ENCODE assay signal across 19 mouse cellular contexts in genomic region chr16:49836634-49837164, GRCm38 (mm10). TPM values are rescaled to one million over a fixed set of nuclear protein-coding genes. Genes with fewer than 3 reads are reported as not detected.
DNase-seq lines count a peak whose midpoint lies in the region; ATAC-seq and TF ChIP-seq lines count a peak whose summit lies in the region.
"Had no signal": no experiment of that assay in that cellular context is flagged by ENCODE, and none has a peak within 500 bp of the region (broad histone marks: within the 10 kb centered on the region; RNA-seq: fewer than 3 reads in every experiment).

No protein-coding gene starts in this region.

- H3K4me3 ChIP-seq in liver, embryonic 13.5 days (replicated peaks) = no peak overlapping the region
- H3K4me3 ChIP-seq in liver, embryonic 11.5 days (ENCODE audit: low read depth, low read length) = no peak overlapping the region
- no peak overlapping the region for H3K4me3 ChIP-seq in liver, postnatal 0 days (ENCODE audit: low read depth, low read length)
- H3K4me3 ChIP-seq in hindbrain, embryonic 10.5 days = no peak overlapping the region
- H3K4me3 ChIP-seq: forebrain, embryonic 12.5 days; heart, adult 2 months; heart, embryonic 15.5 days; limb, embryonic 12.5 days; lung, embryonic 15.5 days; midbrain, embryonic 10.5 days had no signal

- no peaks in the 10 kb centered on the region for H3K27me3 ChIP-seq in liver, embryonic 13.5 days
- H3K27me3 ChIP-seq in liver, embryonic 11.5 days (replicated peaks; ENCODE audit: control insufficient read depth, insufficient read depth, low read length) = no peaks in the 10 kb centered on the region
- H3K27me3 ChIP-seq in liver, postnatal 0 days (ENCODE audit: insufficient read depth, low read length) = no peaks in the 10 kb centered on the region
- no peaks in the 10 kb centered on the region for H3K27me3 ChIP-seq in hindbrain, embryonic 10.5 days (ENCODE audit: insufficient read depth, poor library complexity, severe bottlenecking)
- H3K27me3 ChIP-seq: forebrain, embryonic 12.5 days; heart, embryonic 15.5 days; limb, embryonic 12.5 days; lung, embryonic 15.5 days had no signal

- ATAC-seq in liver, embryonic 13.5 days (ENCODE audit: low read depth) = no peak
- ATAC-seq in liver, embryonic 11.5 days (replicated peaks; ENCODE audit: low FRiP score) = no peak
- no peak for ATAC-seq in liver, postnatal 0 days

- WGBS in liver, embryonic 13.5 days (ENCODE audit: insufficient replicate concordance) = 79% methylated on average over 6 of the region's 6 CpGs
- WGBS in liver, embryonic 11.5 days = 88% methylated on average over 6 of the region's 6 CpGs
- 76% methylated on average over 6 of the region's 6 CpGs for WGBS in liver, postnatal 0 days (ENCODE audit: insufficient replicate concordance)
- WGBS in hindbrain, embryonic 10.5 days = 90% methylated on average over 6 of the region's 6 CpGs

- H3K4me1 ChIP-seq in liver, embryonic 13.5 days (replicated peaks) = peaks cover 71% of the 10 kb centered on the region
- H3K4me1 ChIP-seq in liver, embryonic 11.5 days (replicated peaks; ENCODE audit: control insufficient read depth, insufficient read depth, low read length) = peaks cover 11% of the 10 kb centered on the region
- peaks cover 30% of the 10 kb centered on the region for H3K4me1 ChIP-seq in liver, postnatal 0 days (ENCODE audit: insufficient read depth)
- peaks cover 12% of the 10 kb centered on the region for H3K4me1 ChIP-seq in hindbrain, embryonic 10.5 days (replicated peaks)

- no peaks in the 10 kb centered on the region for H3K36me3 ChIP-seq in liver, embryonic 13.5 days
- H3K36me3 ChIP-seq in liver, embryonic 11.5 days (ENCODE audit: control insufficient read depth, insufficient read depth, low read length) = no peaks in the 10 kb centered on the region
- H3K36me3 ChIP-seq in liver, postnatal 0 days (replicated peaks; ENCODE audit: insufficient read depth, low read length) = no peaks in the 10 kb centered on the region
- no peaks in the 10 kb centered on the region for H3K36me3 ChIP-seq in hindbrain, embryonic 10.5 days
- H3K36me3 ChIP-seq: forebrain, embryonic 12.5 days; heart, embryonic 15.5 days; limb, embryonic 12.5 days; lung, embryonic 15.5 days; midbrain, embryonic 10.5 days had no signal

- H3K27ac ChIP-seq in liver, embryonic 13.5 days = peak overlapping the region; percentile 72
- H3K27ac ChIP-seq in liver, embryonic 11.5 days (ENCODE audit: low read depth, low read length) = no peak overlapping the region
- H3K27ac ChIP-seq in liver, postnatal 0 days (ENCODE audit: low read depth) = peak overlapping the region; percentile 41; the same call in 1 of the 2 replicates
- no peak overlapping the region for H3K27ac ChIP-seq in hindbrain, embryonic 10.5 days
- H3K27ac ChIP-seq: forebrain, embryonic 12.5 days; heart, adult 2 months; heart, embryonic 15.5 days; limb, embryonic 12.5 days; lung, embryonic 15.5 days; midbrain, embryonic 10.5 days had no signal

- H3K4me2 ChIP-seq in liver, embryonic 13.5 days = no peak overlapping the region
- no peak overlapping the region for H3K4me2 ChIP-seq in liver, embryonic 11.5 days
- H3K4me2 ChIP-seq in liver, postnatal 0 days (ENCODE audit: low read depth, low read length) = no peak overlapping the region
- H3K4me2 ChIP-seq: forebrain, embryonic 12.5 days; heart, embryonic 15.5 days; limb, embryonic 12.5 days; lung, embryonic 15.5 days had no signal

- TF ChIP-seq CTCF in liver, postnatal 0 days (IDR thresholded peaks at IDR 0.05; ENCODE audit: low read depth) = no peak

- DNase-seq in liver, embryonic 13.5 days = no peak
- DNase-seq in liver, embryonic 11.5 days (ENCODE audit: low spot score) = no peak
- DNase-seq in T-cell, adult 2 months (ENCODE audit: low spot score) = peak; percentile 31
- no peak for DNase-seq in liver, postnatal 0 days
- DNase-seq in naive thymus-derived CD4-positive, alpha-beta T cell, adult 2 months (ENCODE audit: low read depth) = peak; percentile 49
- no peak for DNase-seq in hindbrain, embryonic 10.5 days (ENCODE audit: low spot score)
- DNase-seq in layer of hippocampus, adult 11-12 months (ENCODE audit: low spot score) = no peak
- DNase-seq: adrenal gland, adult 8-10 months; cerebellum, adult 9-10 months; heart, adult 2 months; kidney, adult 2 months; kidney, postnatal 36 days; layer of hippocampus, adult 9-11 months; retina, postnatal 1 day had no signal

- TF ChIP-seq EP300 in liver, postnatal 0 days (IDR thresholded peaks at IDR 0.05; ENCODE audit: low read depth) = peak; percentile 31; the same call in 1 of the 2 replicates

- H3K9me3 ChIP-seq in liver, embryonic 13.5 days (replicated peaks) = no peaks in the 10 kb centered on the region
- H3K9me3 ChIP-seq in liver, embryonic 11.5 days (ENCODE audit: control insufficient read depth, low read length) = no peaks in the 10 kb centered on the region
- no peaks in the 10 kb centered on the region for H3K9me3 ChIP-seq in liver, postnatal 0 days (ENCODE audit: low read length)
- no peaks in the 10 kb centered on the region for H3K9me3 ChIP-seq in hindbrain, embryonic 10.5 days
- H3K9me3 ChIP-seq: forebrain, embryonic 12.5 days; heart, embryonic 15.5 days; limb, embryonic 12.5 days; lung, embryonic 15.5 days; midbrain, embryonic 10.5 days had no signal

- H3K9ac ChIP-seq in liver, embryonic 13.5 days = no peak overlapping the region
- no peak overlapping the region for H3K9ac ChIP-seq in liver, embryonic 11.5 days (ENCODE audit: low read depth, low read length)
- no peak overlapping the region for H3K9ac ChIP-seq in liver, postnatal 0 days (replicated peaks)
- H3K9ac ChIP-seq: forebrain, embryonic 12.5 days; heart, embryonic 15.5 days; limb, embryonic 12.5 days; lung, embryonic 15.5 days had no signal

RNA-seq across cellular contexts. Expression of gene Cd47, which starts 36.4 kb away (rescaled TPM):
- 301 and 344 TPM in 2 replicates for polyA plus RNA-seq in liver, embryonic 13.5 days (2015; fragmentation: Nextera tagmentation; extraction: Ambion mirVana)
- 261 and 281 TPM in 2 replicates for polyA plus RNA-seq in liver, embryonic 11.5 days (2014; fragmentation: Nextera tagmentation; extraction: Ambion mirVana)
- polyA plus RNA-seq in liver, postnatal 0 days (2015; fragmentation: Nextera tagmentation; extraction: Ambion mirVana) = 285 and 286 TPM in 2 replicates
- 43.3 and 44.1 TPM in 2 replicates for polyA plus RNA-seq in hindbrain, embryonic 10.5 days (2016; fragmentation: Nextera tagmentation; extraction: Ambion mirVana)

Comparison
In these comparisons a context has a peak if more than half of its experiments do, and no peak if none do; other contexts are left out.
1. H3K27ac ChIP-seq: peak in liver, embryonic 13.5 days (single experiment) and liver, postnatal 0 days (single experiment); none in liver, embryonic 11.5 days (single experiment) and hindbrain, embryonic 10.5 days (single experiment).
2. DNase-seq: peak in T-cell, adult 2 months (single experiment) and naive thymus-derived CD4-positive, alpha-beta T cell, adult 2 months (single experiment); none in liver, embryonic 13.5 days (single experiment), liver, embryonic 11.5 days (single experiment), liver, postnatal 0 days (single experiment), hindbrain, embryonic 10.5 days (single experiment) and layer of hippocampus, adult 11-12 months (single experiment).